Mouse (Mus musculus) neural tube, embryonic 11.5 days (tissue): Measurements from ENCODE around the gene Smim24. TPM values are rescaled to one million over a fixed set of nuclear protein-coding genes. Genes with fewer than 3 reads are reported as not detected.

Experiments used
- ATAC-seq: fragments of 200-750 bp; cut with Nextera tagmentation; 2 replicates; pipeline ENCODE4 v1.8.0; 2017; ENCODE audit warnings: moderate number of reproducible peaks, mild to moderate bottlenecking, moderate TSS enrichment, moderate library complexity; ENCODE audit not compliant: insufficient read depth, low FRiP score, low TSS enrichment
- DNase-seq: peaks from one replicate; pipeline ENCODE4 v3.0.0-alpha.2; 2015; ENCODE audit warnings: low spot score
- H3K27ac ChIP-seq: fragments of 300-500 bp; sonication (generic); 2 replicates; pipeline ENCODE4 v1.5.1; 2014; ENCODE audit warnings: low read depth, mild to moderate bottlenecking, low read length
- H3K27me3 ChIP-seq: fragments of 300-500 bp; sonication (generic); 2 replicates; pipeline ENCODE4 v1.6.1; 2014; ENCODE audit warnings: mild to moderate bottlenecking, low read length, mixed read lengths; ENCODE audit not compliant: control insufficient read depth, insufficient read depth
- H3K36me3 ChIP-seq: fragments of 300-500 bp; sonication (generic); 2 replicates; pipeline ENCODE4 v1.6.1; 2014; ENCODE audit warnings: mild to moderate bottlenecking, low read length, moderate library complexity, mixed read lengths; ENCODE audit not compliant: control insufficient read depth, insufficient read depth
- H3K4me1 ChIP-seq: fragments of 300-500 bp; sonication (generic); 2 replicates; pipeline ENCODE4 v1.6.1; 2014; ENCODE audit warnings: low read length, mixed read lengths; ENCODE audit not compliant: control insufficient read depth, insufficient read depth
- H3K4me2 ChIP-seq: fragments of 300-500 bp; sonication (generic); 2 replicates; pipeline ENCODE4 v1.6.1; 2014; ENCODE audit warnings: low read depth, mild to moderate bottlenecking, moderate library complexity
- H3K4me3 ChIP-seq: fragments of 300-500 bp; sonication (generic); 2 replicates; pipeline ENCODE4 v1.5.1; 2014; ENCODE audit warnings: low read depth, low read length
- H3K9ac ChIP-seq: fragments of 300-500 bp; sonication (generic); 2 replicates; pipeline ENCODE4 v1.6.1; 2014; ENCODE audit warnings: mild to moderate bottlenecking, low read length
- H3K9me3 ChIP-seq: fragments of 300-500 bp; sonication (generic); 2 replicates; pipeline ENCODE4 v1.6.1; 2016; ENCODE audit warnings: low read length; ENCODE audit not compliant: control insufficient read depth
- WGBS: fragments of 180-500 bp; shearing (Covaris S2); extraction: QIAGEN DNeasy Blood & Tissue Kit; methylation state at CpG from one replicate; pipeline ENCODE4 v1.1.7; 2014; 5-methylcytosine and 5-hydroxymethylcytosine counted together
- polyA plus RNA-seq: library from polyadenylated mRNA; unstranded; fragments of >200 nt; fragmentation: Nextera tagmentation; extraction: Ambion mirVana; gene quantifications from 2 replicates; pipeline ENCODE4 v1.2.1, GENCODE M21; 2014

Gene Smim24
- polyA plus RNA-seq, 1 experiment from 2014 or later = 1.9 TPM

DNA sequence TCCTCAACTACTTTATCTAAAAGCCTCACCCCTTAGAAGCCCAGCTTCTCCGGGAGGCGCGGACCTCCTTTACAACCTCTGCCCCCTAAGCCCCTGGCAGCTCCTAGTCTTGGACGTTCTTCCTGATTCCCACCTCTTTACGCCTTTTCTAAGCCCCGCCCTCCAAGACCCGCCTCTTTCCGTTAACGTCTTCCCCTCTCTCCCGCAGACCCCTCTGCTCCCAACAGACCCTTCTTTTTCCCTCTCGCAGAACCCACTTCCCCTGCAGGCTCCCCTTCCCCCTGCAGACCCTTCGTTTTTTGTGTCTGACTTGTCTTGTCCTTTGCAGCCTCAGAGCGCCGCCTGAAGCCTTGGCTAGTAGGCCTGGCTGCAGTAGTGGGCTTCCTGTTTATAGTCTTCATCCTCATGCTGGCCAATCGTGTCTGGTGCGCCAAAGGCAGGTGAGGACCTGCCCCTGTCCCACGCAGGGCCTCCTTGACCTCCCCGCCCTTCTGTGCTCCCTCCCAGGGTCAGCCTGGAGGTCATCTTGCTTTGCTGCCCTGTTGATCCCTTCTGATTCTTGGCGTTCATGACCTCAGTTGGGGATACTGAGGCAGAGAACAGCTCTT lies 709 bp downstream of the Smim24 start:
- 0 out of 2 replicates have a peak overlapping the region, but pooled peaks have one; percentile 37 for H3K9ac ChIP-seq
- DNase-seq = no peak
- H3K36me3 ChIP-seq = no peaks in the 10 kb centered on the region
- no peak overlapping the region for H3K27ac ChIP-seq
- no peaks in the 10 kb centered on the region for H3K9me3 ChIP-seq
- peak overlapping the region; percentile 9; the same call in 1 of the 2 replicates for H3K4me3 ChIP-seq
- peaks cover 12% of the 10 kb centered on the region for H3K4me1 ChIP-seq
- peak overlapping the region; percentile 22 for H3K4me2 ChIP-seq
- 10% methylated on average over 19 of the region's 19 CpGs for WGBS
- H3K27me3 ChIP-seq = no peaks in the 10 kb centered on the region
- ATAC-seq = no peak

DNA sequence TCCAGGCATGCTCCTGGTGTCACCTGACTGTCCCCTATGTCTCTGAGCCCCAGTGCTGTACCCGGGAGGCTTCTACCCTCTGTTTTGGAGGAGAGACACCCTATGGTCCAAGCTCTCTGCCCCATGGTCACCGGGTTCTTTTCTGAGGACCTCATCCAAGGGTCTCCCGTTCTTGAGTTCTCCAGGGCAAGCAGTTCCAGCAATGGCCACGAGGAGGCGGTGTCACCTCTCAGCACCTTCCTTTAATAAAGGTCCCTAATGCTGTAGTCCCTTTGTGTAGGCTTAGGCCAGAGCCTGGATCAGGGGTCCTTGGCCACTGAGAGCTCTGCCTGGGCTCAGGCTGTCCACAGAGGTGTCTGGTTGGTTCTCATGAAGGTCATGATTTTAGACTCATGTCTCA lies 2.3 kb downstream of the Smim24 start:
- peaks cover 10% of the 10 kb centered on the region for H3K4me1 ChIP-seq
- ATAC-seq (no peak), DNase-seq (peak; percentile 87)
- no peaks in the 10 kb centered on the region for H3K9me3 ChIP-seq
- 0 out of 2 replicates have a peak, but pooled peaks cover under 1% of the 10 kb centered on the region for H3K27me3 ChIP-seq
- H3K36me3 ChIP-seq = no peaks in the 10 kb centered on the region
- no peak overlapping the region for H3K9ac ChIP-seq
- H3K27ac ChIP-seq = no peak overlapping the region
- WGBS = 19% methylated on average over 5 of the region's 5 CpGs
- no peak overlapping the region for H3K4me2 ChIP-seq
- H3K4me3 ChIP-seq = no peak overlapping the region

DNA sequence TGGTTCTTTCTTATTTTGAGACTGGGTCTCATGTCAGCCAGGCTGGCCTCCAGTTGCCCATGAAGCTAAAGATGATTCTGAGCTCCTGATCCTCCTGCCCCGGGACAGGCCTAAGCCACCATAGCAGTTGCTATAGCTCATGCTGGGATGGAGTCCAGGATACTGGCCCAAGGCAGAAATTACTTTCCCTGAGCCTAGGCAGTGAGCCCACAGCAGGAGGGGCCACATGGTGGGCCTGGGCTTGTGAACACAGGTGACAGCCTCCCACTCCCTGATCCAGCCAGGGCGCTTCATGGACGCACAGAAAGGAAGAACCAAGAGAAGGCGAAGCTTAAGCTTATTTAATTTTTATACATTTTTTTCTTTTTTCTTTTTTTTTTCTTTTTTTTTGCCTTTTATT lies 3.0 kb downstream of the Smim24 start:
- ATAC-seq (no peak), DNase-seq (no peak)
- Histone ChIP-seq H3K27ac (no peak overlapping the region), H3K4me3 (no peak overlapping the region), H3K9ac (no peak overlapping the region), H3K27me3 (0 out of 2 replicates have a peak, but pooled peaks cover 5% of the 10 kb centered on the region), H3K4me2 (no peak overlapping the region), H3K9me3 (no peaks in the 10 kb centered on the region), H3K4me1 (peaks cover 17% of the 10 kb centered on the region), H3K36me3 (no peaks in the 10 kb centered on the region)
- 82% methylated on average over 4 of the region's 4 CpGs for WGBS

DNA sequence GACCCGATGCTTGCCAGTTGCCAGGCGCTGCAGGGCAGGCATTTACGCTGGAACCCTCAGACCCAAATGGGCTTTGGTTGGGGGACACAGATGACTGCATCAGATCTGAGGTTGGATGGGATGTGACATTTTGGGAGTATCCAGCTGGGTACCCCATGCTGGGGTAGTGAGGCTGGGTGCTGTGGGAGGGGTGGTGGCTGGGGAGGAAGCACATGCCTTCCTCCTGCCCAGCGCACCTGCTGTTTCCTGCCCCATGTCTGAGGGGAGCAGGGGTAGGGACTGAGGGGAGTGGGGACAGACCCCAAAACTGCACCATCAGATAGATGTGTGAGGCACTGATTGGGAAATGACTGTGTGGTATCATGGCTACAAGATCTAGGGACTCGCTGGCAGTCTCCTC lies 3.9 kb downstream of the Smim24 start:
- no peak overlapping the region for H3K4me3 ChIP-seq
- no peaks in the 10 kb centered on the region for H3K36me3 ChIP-seq
- WGBS = 71% methylated on average over 5 of the region's 5 CpGs
- DNase-seq (no peak), ATAC-seq (no peak)
- peak overlapping the region; percentile 14; the same call in 1 of the 2 replicates for H3K9ac ChIP-seq
- H3K4me2 ChIP-seq = no peak overlapping the region
- 0 out of 2 replicates have a peak, but pooled peaks cover 5% of the 10 kb centered on the region for H3K27me3 ChIP-seq
- H3K27ac ChIP-seq = no peak overlapping the region
- H3K9me3 ChIP-seq = no peaks in the 10 kb centered on the region
- H3K4me1 ChIP-seq = peaks cover 26% of the 10 kb centered on the region

DNA sequence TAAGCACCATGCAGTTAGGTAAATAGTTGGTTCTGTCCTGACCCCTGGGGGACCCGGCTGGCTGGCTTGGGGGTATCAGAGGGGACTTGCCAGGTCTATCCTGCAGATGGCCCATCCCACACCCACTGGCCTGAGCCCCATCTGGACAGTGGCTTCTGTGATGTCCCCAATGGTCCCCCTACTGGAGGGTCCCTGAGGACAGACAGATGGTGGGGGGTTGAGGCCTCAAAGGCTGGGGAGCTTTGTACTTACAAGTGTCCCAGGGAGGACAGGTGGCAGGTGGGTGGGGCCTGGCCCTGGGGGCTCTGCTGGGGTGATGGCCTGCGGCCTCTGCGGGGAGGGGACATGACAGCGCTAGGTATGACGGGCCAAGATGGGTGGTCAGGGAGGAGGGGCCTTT lies 6.4 kb downstream of the Smim24 start:
- Histone ChIP-seq H3K27me3 (0 out of 2 replicates have a peak, but pooled peaks cover 5% of the 10 kb centered on the region), H3K36me3 (no peaks in the 10 kb centered on the region), H3K4me2 (no peak overlapping the region), H3K4me3 (no peak overlapping the region), H3K4me1 (peaks cover 45% of the 10 kb centered on the region), H3K9ac (no peak overlapping the region), H3K27ac (no peak overlapping the region), H3K9me3 (no peaks in the 10 kb centered on the region)
- DNase-seq (no peak), ATAC-seq (no peak)
- 53% methylated on average over 5 of the region's 5 CpGs for WGBS

DNA sequence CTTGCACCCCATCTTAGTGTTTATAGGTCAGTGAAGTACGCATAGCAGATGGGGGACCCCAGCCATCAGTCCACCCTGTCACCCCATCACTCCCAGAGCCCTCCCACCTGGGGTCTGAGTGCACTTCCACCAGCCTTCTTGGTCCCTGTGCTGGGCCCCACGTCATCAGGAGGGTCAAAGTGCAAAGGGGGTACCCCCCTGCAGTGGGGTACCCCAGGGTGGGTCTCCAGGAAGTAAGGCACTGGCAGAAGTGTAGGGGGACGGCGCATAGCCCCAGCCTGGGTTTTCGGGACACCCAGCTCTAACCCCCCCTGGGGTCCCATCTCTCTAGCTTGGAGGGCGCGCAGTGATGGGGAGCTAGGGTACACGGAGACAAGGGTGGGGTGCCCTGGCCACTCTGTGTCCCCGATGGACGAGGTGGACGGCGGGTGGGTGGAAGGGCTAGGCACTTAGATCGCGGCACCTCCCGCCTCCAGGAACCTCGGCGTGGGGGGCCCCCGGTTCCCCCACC lies 7.0 kb downstream of the Smim24 start:
- Histone ChIP-seq H3K4me1 (peaks cover 45% of the 10 kb centered on the region), H3K4me3 (no peak overlapping the region), H3K27ac (0 out of 2 replicates have a peak overlapping the region, but pooled peaks have one; percentile 27), H3K27me3 (0 out of 2 replicates have a peak, but pooled peaks cover 9% of the 10 kb centered on the region), H3K4me2 (peak overlapping the region; percentile 20; the same call in 1 of the 2 replicates), H3K36me3 (no peaks in the 10 kb centered on the region), H3K9me3 (no peaks in the 10 kb centered on the region), H3K9ac (peak overlapping the region; percentile 18; the same call in 1 of the 2 replicates)
- DNase-seq (no peak), ATAC-seq (no peak)
- WGBS = 67% methylated on average over 17 of the region's 18 CpGs

DNA sequence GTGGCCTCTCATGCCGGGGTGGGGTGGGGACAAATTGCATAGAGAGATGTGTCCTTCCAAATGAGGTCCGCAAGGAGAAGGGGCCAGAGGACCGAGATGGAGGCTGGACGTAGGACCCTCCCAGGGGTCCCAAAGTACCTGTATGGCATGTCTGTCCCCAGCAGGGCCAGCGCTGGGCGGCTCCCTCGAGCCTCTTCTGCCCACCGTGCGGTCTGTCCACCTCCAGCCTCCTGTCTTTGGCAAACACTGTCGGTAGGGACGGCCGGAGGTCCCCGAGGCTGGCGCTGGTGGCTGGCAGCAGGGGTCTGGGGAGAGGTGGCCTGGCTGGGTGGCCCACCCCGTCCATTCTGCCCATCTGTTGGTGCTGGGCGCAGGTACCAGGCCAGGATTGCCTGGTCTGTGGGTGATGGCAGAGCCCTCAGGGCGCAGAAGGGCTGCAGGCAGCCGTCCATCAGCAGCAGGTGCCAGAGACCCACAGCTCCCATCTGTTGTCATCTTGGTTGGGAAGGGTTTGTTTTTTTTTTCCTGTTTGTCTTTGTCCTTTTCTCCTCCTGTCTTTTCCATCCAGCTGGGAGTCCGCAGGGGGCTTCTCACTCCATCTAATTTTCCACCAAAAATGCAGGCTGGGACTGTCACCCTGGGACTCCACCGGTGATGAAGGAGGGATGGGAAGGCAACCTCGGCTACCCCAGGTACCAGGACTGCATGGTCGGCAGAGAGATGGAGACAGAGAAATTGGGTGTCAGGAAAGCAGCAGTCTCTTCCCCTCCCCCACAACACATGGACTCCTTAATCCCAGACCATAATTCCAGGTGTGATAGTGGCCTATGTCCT lies 7.7 kb downstream of the Smim24 start:
- peaks cover 45% of the 10 kb centered on the region for H3K4me1 ChIP-seq
- H3K4me3 ChIP-seq = no peak overlapping the region; the same call in 1 of the 2 replicates
- no peaks in the 10 kb centered on the region for H3K9me3 ChIP-seq
- H3K36me3 ChIP-seq = no peaks in the 10 kb centered on the region
- peak overlapping the region; percentile 22 for H3K9ac ChIP-seq
- DNase-seq (no peak), ATAC-seq (no peak)
- H3K4me2 ChIP-seq = peak overlapping the region; percentile 20; the same call in 1 of the 2 replicates
- 0 out of 2 replicates have a peak, but pooled peaks cover 10% of the 10 kb centered on the region for H3K27me3 ChIP-seq
- H3K27ac ChIP-seq = peak overlapping the region; percentile 96
- 40% methylated on average over 22 of the region's 22 CpGs for WGBS

DNA sequence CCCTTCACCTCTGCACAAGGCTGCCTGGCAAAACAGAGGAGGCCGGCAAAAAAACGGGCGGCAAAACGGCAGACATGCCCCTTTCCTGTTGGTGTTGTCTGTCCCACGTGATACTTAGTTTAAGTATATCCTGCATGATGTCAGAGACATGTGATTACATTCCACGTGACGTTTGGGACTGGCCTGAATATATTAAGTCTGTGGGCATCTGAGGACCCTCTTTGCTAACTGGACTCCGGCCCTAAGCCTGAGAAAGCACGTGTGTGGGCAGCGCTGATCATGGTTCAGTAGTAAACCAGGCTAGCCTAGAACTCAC lies 8.3 kb downstream of the Smim24 start:
- 28% methylated on average over 10 of the region's 10 CpGs for WGBS
- Histone ChIP-seq H3K9ac (peak overlapping the region; percentile 18; the same call in 1 of the 2 replicates), H3K4me2 (peak overlapping the region; percentile 14; the same call in 1 of the 2 replicates), H3K27me3 (peaks cover 11% of the 10 kb centered on the region; the same call in 1 of the 2 replicates), H3K27ac (peak overlapping the region; percentile 96), H3K36me3 (no peaks in the 10 kb centered on the region), H3K4me1 (peaks cover 46% of the 10 kb centered on the region), H3K9me3 (no peaks in the 10 kb centered on the region), H3K4me3 (no peak overlapping the region; the same call in 1 of the 2 replicates)
- DNase-seq = no peak
- ATAC-seq = peak; percentile 7
